Comparison of ENCODE assay signal across 9 mouse cellular contexts in the genomic region with DNA sequence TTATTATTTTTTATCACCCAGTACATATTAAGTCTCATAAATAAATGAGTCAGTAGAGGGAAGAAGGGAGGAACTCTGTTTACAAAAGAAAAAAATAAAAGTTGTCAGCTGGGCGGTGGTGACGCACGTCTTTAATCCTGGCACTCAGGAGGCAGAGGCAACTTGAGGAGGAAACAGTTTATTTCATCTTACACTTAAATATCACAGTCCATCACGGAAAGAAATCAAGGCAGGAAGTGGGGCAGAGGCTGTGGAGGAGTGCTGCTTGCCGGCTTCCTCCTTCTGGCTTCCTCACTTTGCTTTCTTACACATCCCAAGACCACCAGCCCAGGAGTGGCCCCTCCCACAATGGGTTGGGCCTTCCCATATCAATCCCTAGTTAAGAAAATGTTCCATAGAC. TPM values are rescaled to one million over a fixed set of nuclear protein-coding genes. Genes with fewer than 3 reads are reported as not detected.
DNase-seq lines count a peak whose midpoint lies in the region; ATAC-seq lines count a peak whose summit lies in the region.
"Had no signal": no experiment of that assay in that cellular context is flagged by ENCODE, and none has a peak within 500 bp of the region (broad histone marks: within the 10 kb centered on the region; RNA-seq: fewer than 3 reads in every experiment).

No protein-coding gene starts in this region.

- no peaks in the 10 kb centered on the region for H3K36me3 ChIP-seq in heart, embryonic 14.5 days (ENCODE audit: control insufficient read depth, insufficient read depth, low read length)
- H3K36me3 ChIP-seq in heart, embryonic 10.5 days = no peaks in the 10 kb centered on the region
- no peaks in the 10 kb centered on the region for H3K36me3 ChIP-seq in midbrain, embryonic 15.5 days (replicated peaks)
- no peaks in the 10 kb centered on the region for H3K36me3 ChIP-seq in midbrain, embryonic 11.5 days (ENCODE audit: control insufficient read depth, insufficient read depth, low read length)
- H3K36me3 ChIP-seq in lung, embryonic 16.5 days (ENCODE audit: control insufficient read depth, insufficient read depth, low read length) = no peaks in the 10 kb centered on the region

- peaks cover 6 to 15% of the 10 kb centered on the region in 2 experiments for H3K4me1 ChIP-seq in heart, embryonic 14.5 days (ENCODE audit: control insufficient read depth in 2 of 2, insufficient read depth in 2 of 2, low read length in 2 of 2)
- H3K4me1 ChIP-seq in heart, embryonic 10.5 days = peaks cover 11% of the 10 kb centered on the region; the same call in 1 of the 2 replicates
- peaks cover 7% of the 10 kb centered on the region; the same call in 1 of the 2 replicates for H3K4me1 ChIP-seq in midbrain, embryonic 15.5 days
- H3K4me1 ChIP-seq in midbrain, embryonic 11.5 days (ENCODE audit: control insufficient read depth, insufficient read depth, low read length) = no peaks in the 10 kb centered on the region
- peaks cover 20% of the 10 kb centered on the region for H3K4me1 ChIP-seq in lung, embryonic 16.5 days (replicated peaks; ENCODE audit: control insufficient read depth, insufficient read depth, low read length)

- H3K9me3 ChIP-seq in heart, embryonic 14.5 days (ENCODE audit: control insufficient read depth, low read length) = no peaks in the 10 kb centered on the region
- H3K9me3 ChIP-seq in heart, embryonic 10.5 days = no peaks in the 10 kb centered on the region
- H3K9me3 ChIP-seq in midbrain, embryonic 15.5 days = no peaks in the 10 kb centered on the region
- H3K9me3 ChIP-seq in midbrain, embryonic 11.5 days (ENCODE audit: control insufficient read depth, low read length) = no peaks in the 10 kb centered on the region
- H3K9me3 ChIP-seq in lung, embryonic 16.5 days (ENCODE audit: control insufficient read depth, low read length) = no peaks in the 10 kb centered on the region

- 0 out of 2 replicates have a peak, but pooled peaks have one; percentile 54 for ATAC-seq in heart, embryonic 14.5 days (ENCODE audit: insufficient number of reproducible peaks, insufficient read depth, low FRiP score, low read depth)
- ATAC-seq in midbrain, embryonic 15.5 days (replicated peaks) = no peak
- ATAC-seq in midbrain, embryonic 11.5 days (ENCODE audit: low FRiP score) = no peak
- peak; percentile 60 for ATAC-seq in lung, embryonic 16.5 days (ENCODE audit: low read depth)
- ATAC-seq in frontal cortex, adult (ENCODE audit: low TSS enrichment) = no peak
- ATAC-seq: intestine, postnatal 0 days had no signal

- peak overlapping the region in 1 of 2 experiments; percentile 59; a peak in 2 of 4 replicates for H3K27ac ChIP-seq in heart, embryonic 14.5 days (replicated peaks in 1 of 2; ENCODE audit: control insufficient read depth in 1 of 2, insufficient read depth in 1 of 2, low read depth in 2 of 2, low read length in 2 of 2)
- H3K27ac ChIP-seq in heart, embryonic 10.5 days = no peak overlapping the region
- peak overlapping the region; percentile 1; the same call in 1 of the 2 replicates for H3K27ac ChIP-seq in midbrain, embryonic 15.5 days
- no peak overlapping the region for H3K27ac ChIP-seq in midbrain, embryonic 11.5 days (ENCODE audit: low read depth, low read length)
- peak overlapping the region; percentile 15 for H3K27ac ChIP-seq in lung, embryonic 16.5 days (ENCODE audit: low read length)

- no peaks in the 10 kb centered on the region for H3K27me3 ChIP-seq in heart, embryonic 14.5 days (ENCODE audit: control insufficient read depth, insufficient read depth, low read length)
- H3K27me3 ChIP-seq in heart, embryonic 10.5 days (ENCODE audit: insufficient read depth, poor library complexity, severe bottlenecking) = no peaks in the 10 kb centered on the region
- H3K27me3 ChIP-seq in midbrain, embryonic 15.5 days (replicated peaks) = no peaks in the 10 kb centered on the region
- no peaks in the 10 kb centered on the region for H3K27me3 ChIP-seq in midbrain, embryonic 11.5 days (ENCODE audit: control insufficient read depth, insufficient read depth, low read length)
- H3K27me3 ChIP-seq in lung, embryonic 16.5 days (ENCODE audit: control insufficient read depth, insufficient read depth, low read depth, low read length) = no peaks in the 10 kb centered on the region

- no peak for DNase-seq in heart, embryonic 10.5 days (ENCODE audit: low spot score)
- DNase-seq in midbrain, embryonic 11.5 days (ENCODE audit: low spot score, missing footprints) = no peak
- DNase-seq in urinary bladder, postnatal 25 days (ENCODE audit: low spot score) = no peak

- H3K9ac ChIP-seq in heart, embryonic 14.5 days (ENCODE audit: low read length) = no peak overlapping the region
- H3K9ac ChIP-seq in midbrain, embryonic 15.5 days = no peak overlapping the region
- no peak overlapping the region for H3K9ac ChIP-seq in midbrain, embryonic 11.5 days (ENCODE audit: low read length)
- no peak overlapping the region for H3K9ac ChIP-seq in lung, embryonic 16.5 days (ENCODE audit: low read length)

- WGBS in heart, embryonic 14.5 days = 57% methylated on average over 5 of the region's 5 CpGs
- WGBS in heart, embryonic 10.5 days = 58% methylated on average over 5 of the region's 5 CpGs
- WGBS in midbrain, embryonic 15.5 days = 70% methylated on average over 5 of the region's 5 CpGs
- WGBS in midbrain, embryonic 11.5 days = 71% methylated on average over 5 of the region's 5 CpGs
- WGBS in lung, embryonic 16.5 days = 28% methylated on average over 5 of the region's 5 CpGs

- no peak overlapping the region for H3K4me3 ChIP-seq in heart, embryonic 14.5 days (ENCODE audit: control insufficient read depth in 1 of 2, insufficient read depth in 1 of 2, low read depth in 1 of 2, low read length in 2 of 2)
- no peak overlapping the region for H3K4me3 ChIP-seq in heart, embryonic 10.5 days
- no peak overlapping the region for H3K4me3 ChIP-seq in midbrain, embryonic 15.5 days
- H3K4me3 ChIP-seq in midbrain, embryonic 11.5 days (ENCODE audit: low read depth, low read length) = no peak overlapping the region
- H3K4me3 ChIP-seq in lung, embryonic 16.5 days (ENCODE audit: low read length) = no peak overlapping the region

- H3K4me2 ChIP-seq in heart, embryonic 14.5 days (ENCODE audit: low read length) = no peak overlapping the region
- H3K4me2 ChIP-seq in midbrain, embryonic 15.5 days = no peak overlapping the region
- H3K4me2 ChIP-seq in midbrain, embryonic 11.5 days = no peak overlapping the region
- H3K4me2 ChIP-seq in lung, embryonic 16.5 days (ENCODE audit: low read depth, low read length) = no peak overlapping the region

RNA-seq across cellular contexts. Expression of a gene that starts 8.2 kb away (rescaled TPM):
- polyA plus RNA-seq in heart, embryonic 14.5 days (2014; fragmentation: Nextera tagmentation; extraction: Ambion mirVana) = 0.12 and 0.20 TPM in 2 replicates
- polyA plus RNA-seq in heart, embryonic 10.5 days (2016; fragmentation: Nextera tagmentation; extraction: Ambion mirVana) = 0.11 and 0.15 TPM in 2 replicates
- 0.18 and 0.40 TPM in 2 replicates for polyA plus RNA-seq in midbrain, embryonic 15.5 days (2015; fragmentation: Nextera tagmentation; extraction: Ambion mirVana)
- polyA plus RNA-seq in midbrain, embryonic 11.5 days (2014; fragmentation: Nextera tagmentation; extraction: Ambion mirVana) = 0.11 and 0.19 TPM in 2 replicates
- polyA plus RNA-seq in lung, embryonic 16.5 days (2015; fragmentation: Nextera tagmentation; extraction: Ambion mirVana) = 0.13 and 0.18 TPM in 2 replicates
- polyA plus RNA-seq: liver, adult 2 months had no signal

RNA-seq across cellular contexts. Expression of a gene that starts 24.0 kb away (rescaled TPM):
- 48.2 and 52.0 TPM in 2 replicates for polyA plus RNA-seq in heart, embryonic 14.5 days (2014; fragmentation: Nextera tagmentation; extraction: Ambion mirVana)
- 41.1 and 43.5 TPM in 2 replicates for polyA plus RNA-seq in heart, embryonic 10.5 days (2016; fragmentation: Nextera tagmentation; extraction: Ambion mirVana)
- 74.0 and 75.0 TPM in 2 replicates for polyA plus RNA-seq in midbrain, embryonic 15.5 days (2015; fragmentation: Nextera tagmentation; extraction: Ambion mirVana)
- 75.8 and 78.8 TPM in 2 replicates for polyA plus RNA-seq in midbrain, embryonic 11.5 days (2014; fragmentation: Nextera tagmentation; extraction: Ambion mirVana)
- polyA plus RNA-seq in lung, embryonic 16.5 days (2015; fragmentation: Nextera tagmentation; extraction: Ambion mirVana) = 76.0 and 80.0 TPM in 2 replicates

RNA-seq across cellular contexts. Expression of a gene that starts 54.0 kb away (rescaled TPM):
- 29.2 and 33.0 TPM in 2 replicates for polyA plus RNA-seq in heart, embryonic 14.5 days (2014; fragmentation: Nextera tagmentation; extraction: Ambion mirVana)
- polyA plus RNA-seq in heart, embryonic 10.5 days (2016; fragmentation: Nextera tagmentation; extraction: Ambion mirVana) = 32.6 and 37.3 TPM in 2 replicates
- 58.0 and 61.0 TPM in 2 replicates for polyA plus RNA-seq in midbrain, embryonic 15.5 days (2015; fragmentation: Nextera tagmentation; extraction: Ambion mirVana)
- polyA plus RNA-seq in midbrain, embryonic 11.5 days (2014; fragmentation: Nextera tagmentation; extraction: Ambion mirVana) = 51.9 and 59.2 TPM in 2 replicates
- polyA plus RNA-seq in lung, embryonic 16.5 days (2015; fragmentation: Nextera tagmentation; extraction: Ambion mirVana) = 42.8 and 47.8 TPM in 2 replicates

Comparison
In these comparisons a context has a peak if more than half of its experiments do, and no peak if none do; other contexts are left out.
1. H3K27ac ChIP-seq: peak in midbrain, embryonic 15.5 days (single experiment) and lung, embryonic 16.5 days (single experiment); none in heart, embryonic 10.5 days (single experiment) and midbrain, embryonic 11.5 days (single experiment).
2. ATAC-seq: peak in heart, embryonic 14.5 days (single experiment) and lung, embryonic 16.5 days (single experiment); none in midbrain, embryonic 15.5 days (single experiment), midbrain, embryonic 11.5 days (single experiment) and frontal cortex, adult (single experiment).